Mouse (Mus musculus): ENCODE data around the gene Alpl.

DNA sequence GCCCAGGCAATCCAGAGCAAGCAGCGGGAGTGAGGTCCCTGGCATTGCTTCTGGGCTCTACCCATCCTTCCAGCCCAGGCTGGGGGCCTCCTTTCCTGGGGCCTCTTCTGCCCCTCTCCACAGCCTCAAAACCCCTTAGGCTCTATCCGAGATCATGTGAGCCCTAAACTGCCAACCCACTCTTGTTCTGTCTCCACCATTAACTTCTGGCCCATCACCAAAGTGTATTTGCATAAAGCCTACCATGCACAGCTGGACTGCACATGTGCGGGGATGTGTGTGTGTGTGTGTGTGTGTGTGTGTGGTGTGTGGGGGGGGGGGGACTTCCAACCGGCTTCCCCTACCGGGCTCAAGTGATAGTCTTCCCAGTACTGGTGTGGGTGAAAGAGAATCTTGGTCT lies 22.2 kb downstream of the Alpl start:
- TF ChIP-seq POLR2AphosphoS2 (IDR thresholded peaks at IDR 0.05; ENCODE audit: insufficient read length, low read depth): no peak
- no peak for TF ChIP-seq MAX (IDR thresholded peaks at IDR 0.05; ENCODE audit: low read depth)
- TF ChIP-seq CEBPB (IDR thresholded peaks at IDR 0.05; ENCODE audit: insufficient read depth, poor library complexity, severe bottlenecking): no peak
- TF ChIP-seq POLR2A (IDR thresholded peaks at IDR 0.05; ENCODE audit: insufficient read length, low read depth): no peak
- no peak for TF ChIP-seq TCF12 (IDR thresholded peaks at IDR 0.05; ENCODE audit: insufficient read depth, poor library complexity, severe bottlenecking)
- no peak for TF ChIP-seq TCF3 (IDR thresholded peaks at IDR 0.05; ENCODE audit: insufficient read length, low read depth)
- no peak for TF ChIP-seq USF1 (IDR thresholded peaks at IDR 0.05; ENCODE audit: low read depth)
- no peak for TF ChIP-seq SRF (IDR thresholded peaks at IDR 0.05; ENCODE audit: control insufficient read depth, insufficient read length, low read depth)

Measured in myocyte (in vitro differentiated cells).